Mouse (Mus musculus) layer of hippocampus, adult 18-20 months (tissue): ENCODE results near the gene Syne1. TPM values are rescaled to one million over a fixed set of nuclear protein-coding genes. Genes with fewer than 3 reads are reported as not detected.

Experiments used
- DNase-seq, 2 experiments: peaks; one replicate each; pipeline ENCODE4 v3.0.0; 2022; ENCODE audit warnings: low spot score in 2 of 2
- total RNA-seq, 2 experiments: library from RNA; stranded (reverse); gene quantifications; 2 replicates each; pipeline ENCODE4 v1.2.3; 2021

The Syne1 gene
- total RNA-seq, 2 experiments from 2014 or later, result 296 to 313 TPM

DNA sequence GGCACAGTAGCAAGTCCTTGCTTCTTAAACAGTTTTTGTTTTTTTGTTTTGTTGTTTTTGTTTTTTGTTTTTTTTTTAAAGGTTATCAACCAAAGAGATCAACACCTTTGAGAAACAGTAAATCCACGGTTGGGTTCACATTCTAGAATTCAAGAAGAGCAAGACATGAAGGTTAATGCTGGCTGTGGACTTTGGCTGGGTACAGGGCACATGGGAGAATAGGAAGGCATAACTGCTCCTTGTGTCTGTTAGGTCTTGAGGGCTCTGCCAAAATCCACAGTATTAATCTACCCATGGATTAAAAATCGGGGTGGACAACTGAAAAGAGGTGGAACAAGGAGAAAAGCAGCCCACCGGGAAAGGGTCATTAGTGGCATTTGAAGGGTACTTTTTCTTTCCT is 388.0 kb downstream of the Syne1 start:
- no peak for DNase-seq

- peak in 1 of 2 experiments; percentile 65 for DNase-seq
These were observed 389.8 kb downstream of the Syne1 start for GRCm38 (mm10) chr10:5161394-5161872.

GRCm38 (mm10) chr10:5159679-5160078 is 391.6 kb downstream of the Syne1 start:
- no peak for DNase-seq

GRCm38 (mm10) chr10:5153047-5153446 is 398.2 kb downstream of the Syne1 start:
- no peak for DNase-seq

DNA sequence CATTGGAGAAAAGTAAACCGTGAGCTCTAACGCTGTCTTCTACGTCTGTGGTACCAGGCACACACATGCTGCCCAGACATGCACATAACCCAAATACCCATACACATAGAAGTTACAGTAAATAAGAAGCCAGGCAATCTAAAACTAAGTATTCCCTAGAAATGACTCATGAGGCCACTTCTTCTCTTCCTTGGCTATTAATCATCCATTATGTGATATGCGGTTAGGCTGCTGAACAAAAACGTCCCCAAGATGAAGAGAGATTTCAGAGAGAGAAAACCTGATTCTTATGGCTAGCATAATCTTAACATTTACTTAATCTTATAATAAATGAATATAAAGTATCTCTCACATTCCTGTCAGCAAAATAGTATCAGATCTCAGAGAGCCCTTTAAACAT is 409.8 kb downstream of the Syne1 start:
- DNase-seq, result no peak

DNA sequence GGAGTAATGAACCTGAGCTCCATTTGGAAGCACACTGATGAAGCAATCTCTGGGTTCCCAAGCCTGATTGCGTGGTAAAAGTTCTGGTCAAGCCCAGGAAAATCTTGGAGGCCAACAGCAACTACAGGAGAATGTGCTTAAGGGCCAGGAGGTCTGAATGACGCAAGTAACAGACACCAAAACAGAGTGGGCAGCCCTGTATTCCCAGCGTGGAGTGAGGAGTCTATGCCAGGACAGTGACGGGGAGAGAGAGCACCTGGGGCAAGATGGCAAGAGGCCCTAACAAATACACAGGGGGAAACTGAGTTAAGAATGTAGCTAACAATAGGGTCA is 411.4 kb downstream of the Syne1 start:
- DNase-seq, result no peak

DNA sequence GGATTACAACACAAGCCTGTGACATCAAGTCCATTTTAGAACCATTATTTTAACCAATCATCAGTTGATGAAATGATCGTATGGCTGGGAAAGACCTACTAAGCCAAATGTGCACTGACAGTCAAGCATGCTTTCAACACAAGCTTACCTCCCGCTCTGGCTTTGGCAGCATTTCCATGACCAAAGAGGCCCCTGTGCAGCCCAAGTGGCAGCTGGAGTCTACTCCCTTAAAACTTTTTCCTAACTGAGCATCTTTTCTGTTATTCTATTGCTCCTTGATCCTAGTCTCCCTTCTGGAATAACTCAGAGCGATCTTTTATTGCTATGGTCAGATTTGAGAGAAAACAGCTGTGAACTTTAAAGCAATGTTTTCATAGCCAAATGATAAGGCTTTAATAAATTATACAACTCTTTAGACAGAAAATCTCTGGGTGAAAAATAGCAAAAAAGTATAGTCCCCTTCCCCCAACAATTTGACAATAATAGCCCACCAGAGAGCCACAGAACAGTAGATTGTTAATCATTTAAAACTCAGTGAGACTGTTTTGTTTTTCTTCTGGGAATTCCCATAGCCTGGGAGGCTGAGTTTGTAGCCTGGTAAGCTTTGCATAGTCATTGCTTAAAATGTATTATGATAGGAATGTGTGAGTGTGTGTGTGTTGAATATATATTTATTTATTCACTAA is 411.9 kb downstream of the Syne1 start:
- no peak for DNase-seq

GRCm38 (mm10) chr10:5132050-5132449 is 419.2 kb downstream of the Syne1 start:
- DNase-seq, result no peak

- no peak for DNase-seq
These were observed 420.8 kb downstream of the Syne1 start for GRCm38 (mm10) chr10:5130495-5130894.

- DNase-seq, result no peak
These were observed 426.5 kb downstream of the Syne1 start for GRCm38 (mm10) chr10:5124757-5125156.

- DNase-seq, result no peak
These were observed 434.6 kb downstream of the Syne1 start for GRCm38 (mm10) chr10:5116720-5117119.

- DNase-seq, result no peak
These were observed 435.1 kb downstream of the Syne1 start for GRCm38 (mm10) chr10:5116155-5116554.

DNA sequence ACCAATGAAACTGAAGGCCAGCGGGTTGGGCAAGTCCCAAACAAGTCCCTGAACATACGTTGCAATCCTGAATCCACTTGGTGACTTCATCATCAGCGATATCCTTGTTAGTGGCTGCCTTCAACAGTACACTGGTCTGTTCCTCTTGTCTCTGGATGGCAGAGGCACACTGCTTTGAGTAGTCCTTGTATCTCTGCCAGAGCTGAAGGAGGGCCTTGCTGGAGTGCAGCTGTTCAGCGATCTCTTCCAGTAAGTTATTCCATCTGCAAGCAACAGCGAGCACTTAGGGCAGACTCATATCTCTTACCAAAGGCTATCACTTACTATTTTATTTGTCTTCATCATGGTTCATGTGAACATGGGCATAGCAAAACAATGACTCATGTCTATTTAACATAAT is 440.5 kb downstream of the Syne1 start:
- DNase-seq, result peak in 1 of 2 experiments; percentile 14

- no peak for DNase-seq
These were observed 453.5 kb downstream of the Syne1 start for GRCm38 (mm10) chr10:5097754-5098137.

- peak in 1 of 2 experiments; percentile 21 for DNase-seq
These were observed 454.1 kb downstream of the Syne1 start for GRCm38 (mm10) chr10:5096996-5097753.

DNA sequence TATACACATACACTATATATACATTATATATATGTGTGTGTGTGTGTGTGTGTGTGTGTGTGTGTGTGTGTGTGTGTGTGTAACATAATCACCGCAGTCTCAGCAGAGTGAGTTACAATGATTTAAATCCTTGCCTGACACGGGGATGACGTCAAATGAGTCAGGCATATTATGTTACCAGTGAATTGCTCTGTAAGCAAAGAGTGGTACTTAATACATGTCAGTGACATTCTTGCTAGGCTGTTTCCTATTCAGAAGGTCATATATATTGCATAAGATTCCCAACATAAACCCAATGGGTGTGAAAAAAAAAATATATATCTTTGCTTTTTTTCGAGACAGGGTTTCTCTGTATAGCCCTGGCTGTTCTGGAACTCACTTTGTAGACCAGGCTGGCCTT is 462.1 kb downstream of the Syne1 start:
- DNase-seq, result no peak

DNA sequence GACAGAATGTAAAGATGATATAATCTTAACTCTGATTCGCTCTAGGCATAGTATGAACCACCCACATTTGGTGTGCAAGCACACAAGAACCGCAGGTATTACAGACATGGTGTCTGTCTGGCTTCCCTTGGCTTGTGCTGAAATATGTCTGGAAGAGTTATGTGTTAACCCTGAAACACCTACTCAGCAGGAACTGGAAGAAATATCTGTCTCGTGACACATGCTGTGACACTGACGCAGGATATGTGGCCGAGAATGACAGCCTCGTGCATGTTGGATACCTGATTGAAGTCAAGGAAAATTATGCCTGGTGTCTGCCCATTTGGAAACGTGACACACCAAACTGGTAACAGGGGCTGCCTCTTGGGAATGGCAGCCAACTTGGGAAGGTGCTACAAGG is 463.9 kb downstream of the Syne1 start:
- DNase-seq, result no peak

DNA sequence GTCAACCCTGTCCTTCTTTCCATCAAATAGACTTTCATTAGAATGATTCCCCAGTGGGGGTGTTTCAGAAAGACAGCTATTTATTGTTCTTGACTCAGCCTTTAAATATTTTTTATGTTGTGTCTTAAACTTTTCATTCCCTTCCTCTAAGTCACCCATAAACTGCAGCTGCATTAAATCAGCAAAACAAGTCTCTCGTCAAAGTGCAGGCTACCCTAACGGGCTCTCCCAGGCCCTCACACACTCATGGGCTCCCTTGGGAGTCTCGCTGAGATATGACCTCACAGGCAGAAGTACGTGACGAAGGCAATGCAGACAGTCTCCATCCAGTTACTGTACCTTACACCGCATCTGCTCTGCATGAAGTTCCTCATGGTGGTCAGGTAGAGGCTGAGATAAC is 465.0 kb downstream of the Syne1 start:
- no peak for DNase-seq

DNA sequence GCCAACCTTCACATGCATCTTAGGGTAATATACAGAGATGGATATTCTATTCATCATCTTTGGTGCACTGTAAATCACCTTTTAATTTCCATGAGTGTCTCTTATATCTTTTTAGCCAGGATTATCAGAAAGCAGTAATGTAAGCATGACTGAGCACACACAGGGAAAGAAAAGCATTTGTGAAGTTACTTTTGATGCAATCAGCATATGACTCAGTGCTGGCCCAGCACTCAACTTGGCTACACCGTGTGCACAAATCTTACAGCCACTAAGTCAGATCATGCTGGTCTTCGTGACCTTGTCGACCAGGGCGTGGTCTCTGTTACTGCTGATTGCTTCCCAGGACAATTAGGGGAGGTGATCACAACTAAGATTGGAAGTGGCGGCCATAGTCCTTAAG is 465.5 kb downstream of the Syne1 start:
- DNase-seq, result no peak

DNA sequence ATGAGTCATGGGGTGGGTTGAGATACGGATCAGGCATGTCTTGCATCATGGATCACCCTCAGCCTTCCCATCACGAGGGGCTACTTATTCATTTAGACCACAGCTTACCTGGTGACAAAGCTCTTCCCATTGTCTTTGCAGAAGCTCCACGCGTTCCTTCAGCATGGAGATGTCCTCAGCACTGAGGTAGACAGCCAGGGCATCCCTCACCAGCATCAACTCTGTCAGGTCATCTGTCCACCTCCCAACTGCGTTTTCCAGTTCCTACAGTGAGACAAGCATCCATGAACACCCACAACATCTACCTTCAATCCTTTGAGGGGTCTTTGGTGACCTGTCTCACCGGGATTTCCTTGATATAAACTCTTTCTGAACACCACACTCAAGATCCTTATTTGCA is 467.6 kb downstream of the Syne1 start:
- DNase-seq, result no peak

- peak in 1 of 2 experiments; percentile 24 for DNase-seq
These were observed 471.3 kb downstream of the Syne1 start for GRCm38 (mm10) chr10:5079945-5080468.

- no peak for DNase-seq
These were observed 475.6 kb downstream of the Syne1 start for GRCm38 (mm10) chr10:5075724-5076123.

GRCm38 (mm10) chr10:5072054-5072453 is 479.2 kb downstream of the Syne1 start:
- no peak for DNase-seq
